Mouse (Mus musculus): ENCODE measurements at regions not wholly inside any gene's neighbourhood (a gene's known extent, or its start where the extent isn't known, plus 50 kb on each side); places are given as distances from the start of the nearest gene placed in this dataset.

DNA sequence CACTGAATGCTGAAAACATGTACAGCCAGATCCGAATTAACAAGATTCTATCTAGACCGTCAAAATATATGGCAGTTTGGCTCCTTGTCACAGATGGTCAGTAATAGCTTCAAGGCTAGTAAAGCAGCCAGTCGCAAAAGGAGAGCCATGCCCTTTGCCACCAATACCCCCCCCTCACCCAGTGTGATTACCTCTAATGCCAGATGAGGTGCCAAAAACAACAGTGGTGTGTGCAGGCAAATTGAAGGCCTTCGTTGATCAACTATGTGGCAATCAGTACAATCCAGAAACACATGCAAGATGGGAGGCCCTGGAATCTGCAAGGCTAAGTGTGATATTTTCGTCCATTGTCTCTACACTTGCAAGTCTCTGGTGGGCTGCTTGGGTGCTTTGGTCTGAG lies 75.8 kb upstream of the Kcnd3 start:
- no peaks in the 10 kb centered on the region for H3K27me3 ChIP-seq (ENCODE audit: control insufficient read depth, insufficient read depth, low read length)
- DNase-seq, result no peak
- WGBS, result 84% methylated on average over 5 of the region's 5 CpGs
- no peaks in the 10 kb centered on the region for H3K4me1 ChIP-seq (replicated peaks; ENCODE audit: control insufficient read depth, insufficient read depth, low read length)
- no peaks in the 10 kb centered on the region for H3K36me3 ChIP-seq (ENCODE audit: control insufficient read depth, insufficient read depth, low read length)
- TF ChIP-seq CTCF (IDR thresholded peaks at IDR 0.05; ENCODE audit: borderline replicate concordance, control insufficient read depth, extremely low read depth, insufficient read depth, low read length, poor library complexity) (no peak), POLR2A (IDR thresholded peaks at IDR 0.05; ENCODE audit: control insufficient read depth, extremely low read depth, insufficient read depth, low read length, poor library complexity) (no peak)
- no peak overlapping the region for H3K27ac ChIP-seq (ENCODE audit: control insufficient read depth, insufficient read depth, low read length)
- no peak overlapping the region for H3K4me3 ChIP-seq (ENCODE audit: control insufficient read depth, insufficient read depth, low read length)

GRCm38 (mm10) chr3:105380818-105381217 lies 71.3 kb upstream of the Kcnd3 start:
- 95% methylated on average over 4 of the region's 4 CpGs for WGBS
- H3K4me1 ChIP-seq (replicated peaks; ENCODE audit: control insufficient read depth, insufficient read depth, low read length), result no peaks in the 10 kb centered on the region
- no peak overlapping the region for H3K4me3 ChIP-seq (ENCODE audit: control insufficient read depth, insufficient read depth, low read length)
- H3K36me3 ChIP-seq (ENCODE audit: control insufficient read depth, insufficient read depth, low read length), result no peaks in the 10 kb centered on the region
- TF ChIP-seq POLR2A (IDR thresholded peaks at IDR 0.05; ENCODE audit: control insufficient read depth, extremely low read depth, insufficient read depth, low read length, poor library complexity) (no peak), CTCF (IDR thresholded peaks at IDR 0.05; ENCODE audit: borderline replicate concordance, control insufficient read depth, extremely low read depth, insufficient read depth, low read length, poor library complexity) (no peak)
- no peaks in the 10 kb centered on the region for H3K27me3 ChIP-seq (ENCODE audit: control insufficient read depth, insufficient read depth, low read length)
- no peak overlapping the region for H3K27ac ChIP-seq (ENCODE audit: control insufficient read depth, insufficient read depth, low read length)
- DNase-seq, result no peak

DNA sequence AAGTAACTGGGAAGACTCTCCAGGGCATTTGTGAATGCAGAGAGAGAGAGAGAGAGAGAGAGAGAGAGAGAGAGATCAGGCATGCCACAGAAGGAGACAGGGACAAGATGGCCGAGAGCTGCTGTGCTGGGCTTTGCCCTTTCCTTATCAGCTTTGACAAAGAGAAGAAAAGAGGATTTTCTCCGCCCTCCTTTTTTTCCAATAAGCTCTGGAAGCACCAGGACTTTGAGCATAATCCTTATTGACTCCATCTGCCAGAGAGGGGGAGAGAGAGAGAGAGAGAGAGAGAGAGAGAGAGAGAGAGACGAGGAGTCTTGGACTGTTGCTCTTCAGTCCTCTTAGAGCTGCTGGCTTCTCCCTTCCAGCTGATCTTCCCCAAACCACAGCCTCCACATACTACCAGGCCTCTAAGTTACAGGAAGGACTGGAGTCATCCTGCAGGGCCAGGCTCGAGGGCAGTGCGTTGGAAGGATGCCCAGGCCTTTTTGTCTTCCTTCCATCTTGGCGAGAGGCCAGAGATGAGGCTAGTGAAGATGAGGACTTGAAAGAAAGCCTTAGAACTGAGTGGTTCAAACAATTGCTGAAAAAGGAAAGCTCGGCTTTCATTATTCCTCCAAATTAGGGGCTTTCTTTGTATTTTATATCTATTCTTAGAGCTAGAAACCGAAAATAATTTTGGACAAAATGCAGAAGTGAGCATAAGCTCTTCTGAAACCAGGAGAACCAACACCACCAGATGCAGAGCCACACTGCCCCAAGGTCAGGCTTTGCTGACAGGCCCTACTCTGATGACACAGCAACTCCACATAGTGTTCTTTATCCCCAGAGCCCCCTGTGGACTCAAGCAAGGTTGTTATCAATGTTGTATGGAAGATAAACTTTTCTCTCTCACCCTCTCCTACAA lies 59.3 kb upstream of the Kcnd3 start:
- TF ChIP-seq CTCF (IDR thresholded peaks at IDR 0.05; ENCODE audit: borderline replicate concordance, control insufficient read depth, extremely low read depth, insufficient read depth, low read length, poor library complexity), result no peak
- TF ChIP-seq POLR2A (IDR thresholded peaks at IDR 0.05; ENCODE audit: control insufficient read depth, extremely low read depth, insufficient read depth, low read length, poor library complexity), result no peak
- 28% methylated on average over 8 of the region's 8 CpGs for WGBS
- Histone ChIP-seq H3K27me3 (ENCODE audit: control insufficient read depth, insufficient read depth, low read length) (no peaks in the 10 kb centered on the region), H3K27ac (ENCODE audit: control insufficient read depth, insufficient read depth, low read length) (no peak overlapping the region), H3K36me3 (ENCODE audit: control insufficient read depth, insufficient read depth, low read length) (no peaks in the 10 kb centered on the region), H3K4me1 (replicated peaks; ENCODE audit: control insufficient read depth, insufficient read depth, low read length) (no peaks in the 10 kb centered on the region), H3K4me3 (ENCODE audit: control insufficient read depth, insufficient read depth, low read length) (no peak overlapping the region)
- DNase-seq, result no peak

All from thymus, adult 2 months (tissue).